Mouse (Mus musculus): ENCODE measurements at regions not wholly inside any gene's neighbourhood (a gene's known extent, or its start where the extent isn't known, plus 50 kb on each side); places are given as distances from the start of the nearest gene placed in this dataset.
"Not testable (repeated sequence)": the region's sequence is repeated elsewhere in the genome, so short reads cannot be mapped to it uniquely, and the experiment has no call there.

GRCm38 (mm10) chr8:19976461-19976860 lies 73.3 kb downstream of the Gm31371 start:
- DNase-seq: not testable (repeated sequence)

GRCm38 (mm10) chr8:19979536-19980345 lies 76.5 kb downstream of the Gm31371 start:
- DNase-seq: peak; percentile 66 to 68

- peak in 1 of 2 experiments; percentile 23 for DNase-seq
These were observed 77.1 kb downstream of the Gm31371 start for GRCm38 (mm10) chr8:19980346-19980726.

GRCm38 (mm10) chr8:20008106-20008505 lies 104.9 kb downstream of the Gm31371 start:
- DNase-seq: peak; percentile 10 to 24

GRCm38 (mm10) chr8:20010947-20011346 lies 107.8 kb downstream of the Gm31371 start:
- not testable (repeated sequence) for DNase-seq

GRCm38 (mm10) chr8:20013278-20013677 lies 110.1 kb downstream of the Gm31371 start:
- peak; percentile 22 to 25 for DNase-seq

- DNase-seq: not testable (repeated sequence)
These were observed 111.4 kb downstream of the Gm31371 start for GRCm38 (mm10) chr8:20014451-20015130.

- DNase-seq: not testable (repeated sequence)
These were observed 112.4 kb downstream of the Gm31371 start for GRCm38 (mm10) chr8:20015411-20016081.

- DNase-seq: peak; percentile 19 to 35
These were observed 113.1 kb downstream of the Gm31371 start for GRCm38 (mm10) chr8:20016082-20016840.

GRCm38 (mm10) chr8:20025521-20025920 lies 122.3 kb downstream of the Gm31371 start:
- DNase-seq: not testable (repeated sequence)

GRCm38 (mm10) chr8:20027956-20028355 lies 124.8 kb downstream of the Gm31371 start:
- not testable (repeated sequence) for DNase-seq

GRCm38 (mm10) chr8:20030131-20030530 lies 126.9 kb downstream of the Gm31371 start:
- DNase-seq: not testable (repeated sequence)

GRCm38 (mm10) chr8:20057626-20058025 lies 154.4 kb downstream of the Gm31371 start:
- DNase-seq: peak in 1 of 2 experiments; percentile 6

- not testable (repeated sequence) for DNase-seq
These were observed 194.9 kb downstream of the Gm31371 start for GRCm38 (mm10) chr8:20098121-20098520.

- DNase-seq: not testable (repeated sequence)
These were observed 197.0 kb downstream of the Gm31371 start for GRCm38 (mm10) chr8:20100241-20100640.

GRCm38 (mm10) chr8:20102374-20102773 lies 199.2 kb downstream of the Gm31371 start:
- DNase-seq: not testable (repeated sequence)

- DNase-seq: not testable (repeated sequence)
These were observed 204.0 kb downstream of the Gm31371 start for GRCm38 (mm10) chr8:20107154-20107553.

GRCm38 (mm10) chr8:20116785-20117184 lies 213.6 kb downstream of the Gm31371 start:
- DNase-seq: not testable (repeated sequence)

GRCm38 (mm10) chr8:20119581-20119980 lies 216.4 kb downstream of the Gm31371 start:
- DNase-seq: not testable (repeated sequence)

GRCm38 (mm10) chr8:20120186-20120585 lies 217.0 kb downstream of the Gm31371 start:
- not testable (repeated sequence) for DNase-seq

- peak in 1 of 2 experiments; percentile 14 for DNase-seq
These were observed 218.3 kb downstream of the Gm31371 start for GRCm38 (mm10) chr8:20121391-20121909.

Data from cerebellum, adult 18-20 months (tissue).